Mouse (Mus musculus) forelimb bud, embryonic 11.5 days (tissue): ENCODE measurements at regions not wholly inside any gene's neighbourhood (a gene's known extent, or its start where the extent isn't known, plus 50 kb on each side); places are given as distances from the start of the nearest gene placed in this dataset.
A peak's percentile ranks its signal among the peaks of the same experiment; 100 is the strongest.
"Not testable (repeated sequence)": the region's sequence is repeated elsewhere in the genome, so short reads cannot be mapped to it uniquely, and the experiment has no call there.

Source experiments
- DNase-seq: peaks from one replicate; pipeline ENCODE4 v3.0.0-alpha.2; 2012; ENCODE audit warnings: low read depth, low spot score

- DNase-seq, result no peak
Observed at GRCm38 (mm10) chr15:23536691-23537090, 987.9 kb downstream of the Cdh18 start.

- no peak for DNase-seq
Observed at GRCm38 (mm10) chr15:23537449-23537848, 988.6 kb downstream of the Cdh18 start.

- peak; percentile 1 for DNase-seq
Observed at GRCm38 (mm10) chr15:23560136-23560535, 1011.3 kb downstream of the Cdh18 start.

- DNase-seq, result no peak
Observed at GRCm38 (mm10) chr15:23562181-23562580, 1013.4 kb downstream of the Cdh18 start.

- DNase-seq, result no peak
Observed at GRCm38 (mm10) chr15:23564981-23565380, 1016.2 kb downstream of the Cdh18 start.

- no peak for DNase-seq
Observed at GRCm38 (mm10) chr15:23566886-23567655, 1018.2 kb downstream of the Cdh18 start.

- not testable (repeated sequence) for DNase-seq
Observed at GRCm38 (mm10) chr15:23568651-23569050, 1019.8 kb downstream of the Cdh18 start.

- DNase-seq, result peak; percentile 9
Observed at GRCm38 (mm10) chr15:23581898-23582297, 1033.1 kb downstream of the Cdh18 start.

- no peak for DNase-seq
Observed at GRCm38 (mm10) chr15:23590451-23590850, 1041.6 kb downstream of the Cdh18 start.

GRCm38 (mm10) chr15:23600445-23600844 lies 1051.6 kb downstream of the Cdh18 start:
- DNase-seq, result no peak
